7 mouse cellular contexts compared by ENCODE assay signal in genomic region chr6:127142154-127143123, GRCm38 (mm10). TPM values are rescaled to one million over a fixed set of nuclear protein-coding genes. Genes with fewer than 3 reads are reported as not detected.
DNase-seq lines count a peak whose midpoint lies in the region; ATAC-seq and TF ChIP-seq lines count a peak whose summit lies in the region.

No protein-coding gene starts in this region.

- H3K4me1 ChIP-seq in spleen, adult 2 months (ENCODE audit: control insufficient read depth, insufficient read depth, insufficient read length), result no peaks in the 10 kb centered on the region; the same call in 1 of the 2 replicates

- TF ChIP-seq CTCF in brain, embryonic 14.5 days (IDR thresholded peaks at IDR 0.05; ENCODE audit: borderline replicate concordance, extremely low read depth, insufficient read depth, insufficient read length), result peak; percentile 82
- peak; percentile 47; the same call in 1 of the 2 replicates for TF ChIP-seq CTCF in spleen, adult 2 months (IDR thresholded peaks at IDR 0.05; ENCODE audit: extremely low read depth, insufficient read depth, insufficient read length, insufficient replicate concordance)

- peaks cover 14% of the 10 kb centered on the region for H3K36me3 ChIP-seq in spleen, adult 2 months (ENCODE audit: control insufficient read depth, insufficient read depth, low read length)

- no peaks in the 10 kb centered on the region for H3K27me3 ChIP-seq in spleen, adult 2 months (ENCODE audit: control insufficient read depth, insufficient read depth, low read length)

- no peak for TF ChIP-seq POLR2A in brain, embryonic 14.5 days (IDR thresholded peaks at IDR 0.05; ENCODE audit: borderline replicate concordance, extremely low read depth, insufficient read depth, insufficient read length, poor library complexity, severe bottlenecking)
- no peak for TF ChIP-seq POLR2A in spleen, adult 2 months (IDR thresholded peaks at IDR 0.05; ENCODE audit: low read depth, low read length)

- peak; percentile 33 for ATAC-seq in granulocyte monocyte progenitor cell, adult 5-6 weeks (replicated peaks; ENCODE audit: poor library complexity, severe bottlenecking)

- WGBS in spleen, adult 2 months, result 20% methylated on average over 10 of the region's 10 CpGs

- no peak overlapping the region for H3K27ac ChIP-seq in spleen, adult 2 months (ENCODE audit: insufficient read depth, low read length)

- DNase-seq in urinary bladder, postnatal 25 days (ENCODE audit: low spot score), result peak; percentile 24
- no peak for DNase-seq in urinary bladder, adult 18-20 months (ENCODE audit: low spot score in 2 of 2)
- peak; percentile 88 for DNase-seq in brain, embryonic 14.5 days (ENCODE audit: low read depth)
- DNase-seq in kidney, adult 9 months, result peak; percentile 34
- peak; percentile 71 for DNase-seq in lung, postnatal 25 days (ENCODE audit: low spot score)
- peak; percentile 56 to 57 for DNase-seq in spleen, adult 2 months (ENCODE audit: low read depth in 1 of 2, low spot score in 2 of 2)

- no peak overlapping the region for H3K4me3 ChIP-seq in spleen, adult 2 months (ENCODE audit: extremely low read depth, insufficient read depth, insufficient read length)

RNA-seq across cellular contexts. Expression of gene Ccnd2, which starts 9.6 kb away (rescaled TPM):
- 125 and 131 TPM in 2 replicates for polyA plus RNA-seq in brain, embryonic 14.5 days (2012; rRNA removed)
- total RNA-seq in granulocyte monocyte progenitor cell, adult 5-6 weeks (2014; fragmentation: Nextera tagmentation), result 125 and 390 TPM in 2 replicates
- total RNA-seq in granulocyte monocyte progenitor cell, adult 5-6 weeks (2017), result 51.6 and 54.8 TPM in 2 replicates
- 47.7 and 55.7 TPM in 2 replicates for polyA plus RNA-seq in spleen, adult 2 months (2012; rRNA removed)

RNA-seq across cellular contexts. Expression of gene Tigar, which starts 33.1 kb away (rescaled TPM):
- 11.6 and 12.1 TPM in 2 replicates for polyA plus RNA-seq in brain, embryonic 14.5 days (2012; rRNA removed)
- 10.7 and 11.6 TPM in 2 replicates for total RNA-seq in granulocyte monocyte progenitor cell, adult 5-6 weeks (2014; fragmentation: Nextera tagmentation)
- total RNA-seq in granulocyte monocyte progenitor cell, adult 5-6 weeks (2017), result 12.8 and 18.5 TPM in 2 replicates
- polyA plus RNA-seq in spleen, adult 2 months (2012; rRNA removed), result 1.5 and 1.7 TPM in 2 replicates

Comparison
In these comparisons a context has a peak if more than half of its experiments do, and no peak if none do; other contexts are left out.
1. DNase-seq: peak in urinary bladder, postnatal 25 days (single experiment), brain, embryonic 14.5 days (single experiment), kidney, adult 9 months (single experiment), lung, postnatal 25 days (single experiment) and spleen, adult 2 months (2 of 2); none in urinary bladder, adult 18-20 months (0 of 2).